Mouse (Mus musculus) CD4-positive, CD25-positive, alpha-beta regulatory T cell, adult 4 months (primary cell): ENCODE measurements around the gene Rps6kl1. TPM values are rescaled to one million over a fixed set of nuclear protein-coding genes. Genes with fewer than 3 reads are reported as not detected.
"Not testable (repeated sequence)": the region's sequence is repeated elsewhere in the genome, so short reads cannot be mapped to it uniquely, and the experiment has no call there.

Experiments used
- ATAC-seq: one replicate; pipeline ENCODE4 v1.8.0; 2017
- polyA plus RNA-seq, 2 experiments: library from polyadenylated mRNA; unstranded; fragments of 100-300 nt; shearing (Covaris generic); gene quantifications; one replicate each; pipeline ENCODE4 v1.2.1; 2017

The Rps6kl1 gene
- polyA plus RNA-seq, 2 experiments from 2014 or later: 0.28 to 0.43 TPM

DNA sequence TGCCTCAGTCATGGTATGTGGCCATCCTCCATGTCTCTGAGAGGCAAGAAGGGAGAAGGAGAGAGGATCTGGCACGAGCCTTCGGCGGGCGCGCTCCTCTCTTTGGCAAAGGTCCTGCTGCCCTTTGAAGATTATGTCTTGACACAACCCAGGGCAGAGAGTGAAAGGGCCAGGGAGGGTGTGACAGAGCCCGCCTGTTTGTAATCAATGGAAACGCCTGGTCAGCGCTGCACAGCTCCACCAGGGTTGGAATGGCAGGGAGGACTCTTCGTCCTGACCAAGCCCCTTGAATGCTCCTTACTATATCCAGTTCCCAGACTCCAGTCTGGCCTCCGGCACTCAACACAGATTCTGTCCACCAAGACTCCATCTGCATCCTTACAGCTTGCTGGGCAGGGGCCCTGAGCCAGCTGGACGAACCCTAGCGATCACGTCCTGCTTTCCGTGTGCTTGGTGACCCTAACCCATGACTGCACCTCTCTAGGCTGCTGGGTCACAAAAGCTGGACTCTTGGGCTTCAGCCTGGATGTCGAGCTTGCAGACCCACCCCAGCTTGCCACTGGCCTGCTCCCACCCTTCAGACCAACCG lies 24.1 kb upstream of the Rps6kl1 start:
- ATAC-seq: no peak

DNA sequence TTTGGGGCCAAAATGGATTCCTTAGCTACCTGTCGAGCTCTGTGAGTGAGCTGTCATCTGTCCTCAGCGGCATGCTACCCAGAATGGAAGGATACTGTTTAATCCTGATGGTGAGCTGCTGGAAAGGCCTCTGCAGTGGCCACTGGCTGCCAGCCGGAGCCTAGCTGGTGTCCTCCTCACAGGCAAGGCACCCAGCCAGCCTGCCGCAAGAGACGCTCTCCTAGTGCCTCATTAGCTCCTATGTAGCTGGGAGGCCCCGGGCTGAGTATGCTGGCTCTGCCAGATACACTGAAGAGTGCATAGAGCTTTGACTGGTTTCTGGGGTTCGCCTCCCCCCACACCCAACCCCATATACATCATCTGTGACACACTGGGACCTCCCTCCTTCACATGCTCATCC lies 23.0 kb upstream of the Rps6kl1 start:
- no peak for ATAC-seq

DNA sequence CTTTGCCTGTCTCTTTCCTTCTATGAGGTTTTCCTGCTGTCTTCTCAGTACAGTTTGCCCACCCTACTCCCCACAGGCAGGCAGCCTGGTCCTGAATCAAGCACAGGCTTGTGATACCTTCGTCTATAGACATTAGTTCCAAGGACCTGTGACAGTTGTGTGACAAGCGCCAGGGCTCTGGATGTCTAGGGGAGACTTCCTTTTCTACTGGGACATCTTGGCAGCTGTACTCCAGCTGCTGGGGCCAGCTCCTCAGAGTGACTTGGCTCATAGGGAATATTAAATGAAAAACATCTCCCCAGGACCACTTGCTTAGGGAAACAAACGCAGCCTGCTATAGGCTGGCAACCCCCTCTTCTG lies 19.9 kb upstream of the Rps6kl1 start:
- ATAC-seq: no peak

DNA sequence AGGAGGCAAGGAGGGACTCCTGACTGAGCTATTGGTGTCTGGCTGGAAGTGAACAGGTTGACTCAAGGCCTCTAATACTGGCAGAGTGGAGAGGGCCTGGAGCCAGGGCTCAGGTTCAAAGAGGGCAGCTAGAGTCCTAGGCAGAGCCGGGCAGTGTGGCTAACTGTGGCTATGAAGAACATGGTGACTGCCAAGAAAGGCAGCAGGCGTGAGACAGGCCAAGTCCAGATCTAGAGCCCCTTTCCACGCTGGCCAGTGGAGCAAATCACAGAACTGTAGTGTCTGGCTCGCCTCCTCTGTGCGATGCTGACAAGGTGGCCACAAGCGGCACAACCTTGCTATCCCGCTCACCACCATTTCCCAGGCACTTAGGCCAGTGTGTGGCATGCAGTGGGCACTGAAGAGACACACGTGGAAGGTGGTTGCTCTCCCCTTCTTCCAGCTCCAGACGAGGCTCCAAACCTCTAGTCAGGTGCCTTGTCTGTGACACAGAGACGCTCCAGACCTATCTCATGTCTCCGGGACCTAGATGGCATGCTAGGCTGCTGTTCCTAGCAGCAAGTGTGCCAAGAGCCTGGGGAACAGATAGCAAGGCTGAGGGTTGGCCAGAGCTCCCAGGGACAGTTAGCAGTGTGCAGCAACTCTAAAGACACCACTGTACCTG lies 19.4 kb upstream of the Rps6kl1 start:
- no peak for ATAC-seq

DNA sequence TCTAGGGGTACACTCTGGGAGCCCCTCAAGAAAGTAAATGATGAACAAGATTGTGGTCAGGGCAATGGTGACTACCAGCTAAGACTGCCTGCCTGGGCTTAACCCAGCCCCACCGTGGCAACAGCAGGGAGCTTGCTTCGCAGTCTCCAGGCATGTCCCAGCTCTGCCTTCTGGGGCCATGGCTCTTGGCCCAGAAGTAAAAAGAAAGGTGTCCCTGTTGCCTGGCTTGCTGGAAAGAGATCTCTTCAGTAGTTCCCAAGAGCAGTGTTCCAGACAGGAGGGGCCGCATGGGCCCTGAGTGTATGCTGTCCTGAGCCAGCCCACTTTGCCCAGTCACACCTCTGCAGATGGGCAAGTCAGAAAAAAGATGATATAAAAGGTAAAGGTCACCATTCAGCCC lies 18.8 kb upstream of the Rps6kl1 start:
- no peak for ATAC-seq

DNA sequence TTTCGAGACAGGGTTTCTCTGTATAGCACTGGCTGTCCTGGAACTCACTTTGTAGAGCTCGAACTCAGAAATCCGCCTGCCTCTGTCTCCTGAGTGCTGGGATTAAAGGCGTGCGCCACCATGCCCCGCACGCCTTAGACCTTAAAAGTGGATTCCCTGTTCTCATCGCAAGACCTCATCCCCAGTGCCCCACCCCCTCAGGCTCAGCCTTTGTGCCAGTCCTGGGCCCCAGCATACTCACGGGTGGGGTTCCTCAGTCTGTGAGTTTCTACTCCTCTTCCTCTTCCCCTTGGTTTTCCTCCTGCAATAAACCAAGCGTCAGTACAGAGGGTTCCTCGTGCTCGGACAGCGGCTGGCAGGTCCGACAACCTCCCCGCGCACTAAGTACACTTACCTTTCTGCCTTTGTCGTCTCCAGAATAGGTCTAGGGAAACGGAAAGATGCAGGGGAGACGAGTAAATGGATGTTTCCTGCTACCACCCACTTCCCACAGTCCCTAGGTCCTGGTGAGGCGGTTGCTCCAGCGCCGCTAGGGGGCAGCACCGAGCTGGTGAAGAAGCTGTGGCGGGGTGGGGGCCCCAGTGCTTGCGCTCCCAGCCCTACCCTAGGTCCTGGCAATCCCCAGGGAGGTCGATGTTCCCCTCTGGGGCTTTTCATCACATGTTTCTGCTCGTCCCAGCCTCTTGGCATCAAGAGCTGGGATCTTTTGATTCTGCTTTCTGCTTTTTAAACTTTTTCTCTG lies 18.2 kb upstream of the Rps6kl1 start:
- peak; percentile 79 for ATAC-seq

DNA sequence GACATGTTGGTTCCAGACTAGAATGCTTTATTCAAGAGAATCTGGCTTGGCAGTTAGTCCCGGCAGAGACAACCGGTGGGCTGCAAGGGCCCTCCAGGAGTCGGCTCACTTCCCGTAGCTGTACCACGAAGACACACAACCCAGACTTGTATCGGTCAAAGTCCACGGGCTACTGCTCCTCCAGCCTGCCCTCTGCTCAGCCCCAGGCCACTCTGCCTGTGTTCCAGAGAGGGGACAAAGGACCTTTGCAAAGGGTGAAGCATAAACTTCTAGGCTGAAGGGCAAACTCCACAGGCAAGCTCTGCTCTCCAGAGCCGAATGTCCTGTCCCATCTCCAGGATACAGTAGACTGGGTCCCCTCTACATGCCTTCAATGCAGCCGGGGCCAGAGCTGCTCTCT lies 15.6 kb upstream of the Rps6kl1 start:
- ATAC-seq: no peak

DNA sequence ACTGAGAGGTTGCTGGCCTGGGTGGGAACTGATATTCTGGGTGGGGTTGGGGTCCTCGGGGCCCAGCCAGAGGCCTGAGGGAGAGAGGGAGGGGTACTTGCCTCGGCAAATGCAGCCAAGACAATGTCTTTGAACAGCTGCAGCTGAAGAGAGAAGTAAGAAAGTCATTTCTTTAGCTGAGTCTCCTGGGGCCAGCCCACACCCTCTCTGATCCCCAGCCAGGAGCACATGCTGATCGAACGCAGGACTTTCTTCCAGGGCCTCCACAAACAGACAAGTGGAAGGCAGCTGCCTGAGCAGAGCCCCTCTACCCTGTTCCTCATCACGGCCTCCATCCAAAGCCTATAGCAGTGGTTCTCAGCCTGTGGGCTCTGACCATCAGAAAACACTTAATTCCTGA lies 13.9 kb upstream of the Rps6kl1 start:
- ATAC-seq: no peak

DNA sequence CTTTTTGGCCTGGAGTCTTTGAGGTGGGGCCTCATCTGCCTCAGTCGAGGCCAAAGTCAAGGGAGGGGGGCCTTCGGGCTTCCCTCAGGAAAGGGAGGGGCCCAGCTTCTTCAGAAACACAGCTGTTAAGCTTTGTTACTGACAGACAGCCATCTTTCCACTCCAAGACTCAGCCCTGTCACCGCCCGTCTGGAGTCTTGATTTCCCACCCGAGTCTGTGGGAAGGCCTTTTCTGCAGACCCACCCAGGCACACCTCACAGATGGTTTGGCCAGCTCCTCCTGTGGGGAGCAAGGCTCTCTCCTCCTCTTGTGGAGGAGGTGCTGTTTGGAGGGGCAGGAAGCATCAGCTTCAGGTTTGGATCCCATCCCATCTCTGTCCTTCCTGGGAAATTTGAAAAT lies 8.5 kb upstream of the Rps6kl1 start:
- no peak for ATAC-seq

DNA sequence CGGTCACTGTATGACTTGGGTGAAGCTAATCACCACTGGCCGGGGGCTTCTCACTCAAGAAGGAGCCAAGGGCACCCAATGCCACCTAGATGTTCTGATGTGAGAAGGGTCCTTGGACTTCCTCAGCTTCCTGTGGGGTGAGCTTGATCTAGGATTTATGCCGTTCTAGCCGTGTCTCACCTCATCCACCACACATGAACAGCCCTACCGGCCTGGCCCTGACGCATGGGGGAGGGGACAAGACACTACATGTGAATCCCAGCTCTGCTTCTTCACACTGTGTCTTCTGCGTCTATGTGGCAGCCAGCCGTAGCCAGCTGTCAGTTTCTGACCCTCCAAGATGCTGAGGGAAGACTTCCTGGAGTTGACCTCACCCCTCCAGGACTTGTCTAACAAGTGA lies 7.7 kb upstream of the Rps6kl1 start:
- no peak for ATAC-seq

DNA sequence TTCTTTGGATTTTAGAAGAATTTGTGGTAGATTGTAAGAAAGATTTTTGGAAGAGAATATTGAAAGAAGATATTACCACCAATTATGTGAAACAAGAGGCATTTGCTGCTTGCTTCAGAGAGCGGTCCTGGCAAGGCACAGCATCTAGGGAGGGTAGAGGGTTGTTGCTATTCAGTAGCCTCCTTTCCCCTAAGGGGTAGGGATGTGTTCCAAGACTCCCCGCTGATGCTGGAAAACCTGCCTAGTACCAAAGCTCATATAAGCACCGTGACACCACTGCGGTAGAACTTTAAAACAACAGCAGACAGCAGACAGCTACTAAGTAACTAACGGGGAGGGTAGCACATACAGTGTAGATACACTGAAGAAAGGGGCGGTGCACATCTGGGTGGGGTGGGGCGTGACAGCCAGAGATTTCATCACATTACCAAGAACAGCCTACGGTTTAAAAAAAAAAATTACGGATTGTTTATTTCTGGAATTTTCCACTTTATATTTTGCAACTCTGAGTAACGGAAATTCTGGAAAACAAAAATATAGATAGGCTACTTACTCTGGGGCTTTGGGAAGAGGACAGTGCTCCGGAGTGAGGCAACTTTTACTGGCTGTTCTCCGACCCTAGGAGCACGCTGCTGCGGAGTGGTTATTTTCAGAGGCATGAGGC lies 6.9 kb upstream of the Rps6kl1 start:
- no peak for ATAC-seq

DNA sequence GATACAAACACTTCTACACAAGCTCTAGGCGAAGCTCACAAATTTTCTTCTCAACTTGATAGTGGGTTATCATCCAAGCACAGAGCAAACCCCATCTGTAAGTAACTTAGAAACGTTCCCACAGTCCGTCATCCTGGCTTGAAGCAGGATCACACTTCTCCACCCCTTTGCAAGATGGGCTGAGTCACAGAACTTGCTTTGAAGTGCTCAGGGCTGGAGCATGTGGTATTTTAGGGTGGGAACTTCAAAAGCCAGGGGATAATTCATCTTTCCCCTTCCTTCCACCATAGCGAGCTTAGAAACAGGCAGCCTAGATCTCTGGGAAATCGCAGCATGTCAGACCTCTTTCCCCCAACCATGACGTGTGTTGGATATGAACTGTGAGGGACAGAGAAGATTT lies 5.3 kb upstream of the Rps6kl1 start:
- ATAC-seq: no peak

DNA sequence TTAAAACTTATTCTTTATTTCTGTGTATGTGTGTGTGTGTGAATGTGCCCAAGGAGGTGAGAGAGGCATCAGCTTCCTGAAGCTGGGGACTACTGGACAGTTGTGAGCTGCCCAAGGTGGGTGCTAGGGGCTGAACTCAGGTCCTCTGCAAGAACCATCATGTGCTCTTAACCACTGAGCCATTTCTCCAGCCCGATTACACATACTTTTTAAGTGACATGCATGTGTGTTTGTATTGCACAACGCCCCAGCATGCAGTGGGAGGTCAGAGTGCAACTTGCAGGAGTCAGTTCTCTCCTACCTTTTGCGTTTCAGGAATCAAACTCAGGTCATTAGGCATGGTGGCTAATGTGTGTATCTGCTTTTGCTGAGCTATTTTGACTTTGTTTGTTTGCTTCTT lies 1.9 kb upstream of the Rps6kl1 start:
- no peak for ATAC-seq

DNA sequence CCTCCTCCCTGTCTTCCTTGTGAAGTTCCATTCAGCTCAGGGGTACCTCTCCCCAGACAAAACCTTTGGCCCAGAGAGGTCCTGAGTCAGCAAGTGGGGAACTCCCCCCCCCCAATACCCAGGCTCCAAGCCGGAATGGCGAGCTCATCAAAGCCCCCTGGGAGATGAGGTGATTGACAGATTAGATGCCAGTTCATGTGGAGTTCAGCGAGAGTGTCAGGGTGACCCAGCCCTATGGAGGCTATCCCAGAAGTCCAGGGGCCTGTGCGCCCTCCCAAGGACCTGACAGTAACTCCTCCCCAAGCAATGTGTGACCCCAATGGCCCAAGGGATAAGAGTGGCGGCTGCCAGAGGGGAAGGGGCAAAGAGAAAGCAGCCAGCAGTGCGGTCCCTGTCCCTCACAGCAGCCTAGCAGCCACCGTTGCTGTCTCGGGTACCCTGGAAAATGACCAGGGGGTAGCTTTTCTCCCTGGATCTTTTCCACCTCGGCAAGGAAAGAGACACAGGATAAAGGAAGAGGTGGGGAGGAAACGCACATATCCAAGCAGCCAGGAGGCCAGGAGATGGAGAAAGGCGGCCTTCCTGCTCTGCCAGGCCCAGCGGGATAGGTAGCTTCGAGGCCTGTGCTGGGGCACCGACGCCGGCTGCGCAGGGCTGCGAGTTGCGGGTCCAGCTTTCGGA lies 603 bp downstream of the Rps6kl1 start:
- ATAC-seq: no peak

DNA sequence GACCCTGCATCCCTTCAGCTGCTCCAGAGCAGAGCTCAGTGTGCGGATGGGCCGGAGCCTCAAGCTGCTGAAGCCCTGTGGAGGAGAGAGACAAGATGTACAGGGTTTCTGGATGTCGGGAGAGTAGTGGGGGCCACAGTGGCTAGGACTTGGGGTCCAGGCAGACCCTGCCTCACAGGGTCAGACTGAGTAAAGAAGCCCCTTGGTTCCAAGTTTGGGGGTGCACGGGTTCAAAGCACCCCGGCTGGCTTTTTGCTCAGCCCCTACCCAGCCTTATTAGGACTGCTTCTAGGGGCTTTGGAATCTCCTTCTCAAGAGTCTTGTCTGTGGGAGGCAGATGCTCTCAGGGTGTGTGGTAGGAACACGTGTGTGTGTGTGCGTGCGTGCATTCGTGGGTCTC lies 4.2 kb downstream of the Rps6kl1 start:
- ATAC-seq: no peak

DNA sequence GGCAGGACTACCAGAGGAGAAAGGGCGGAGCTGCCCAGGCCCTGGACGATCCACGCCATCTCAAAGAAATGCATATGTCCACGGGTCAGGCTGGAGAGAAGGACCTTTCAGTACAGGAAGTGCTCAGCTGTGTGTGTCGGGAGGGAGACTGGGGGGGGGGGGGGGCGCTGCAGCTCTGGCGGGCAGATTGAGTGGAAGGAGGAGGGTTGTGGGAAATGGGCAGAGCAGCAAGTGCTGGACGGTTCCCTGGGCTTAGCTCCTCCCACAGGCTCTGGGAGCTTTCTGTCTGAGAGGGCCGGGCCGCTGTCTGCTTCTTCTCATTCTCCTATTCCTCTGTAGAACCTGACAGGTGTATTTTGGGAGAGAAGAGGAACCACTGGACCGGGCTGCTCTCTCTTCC lies 4.7 kb downstream of the Rps6kl1 start:
- ATAC-seq: no peak

DNA sequence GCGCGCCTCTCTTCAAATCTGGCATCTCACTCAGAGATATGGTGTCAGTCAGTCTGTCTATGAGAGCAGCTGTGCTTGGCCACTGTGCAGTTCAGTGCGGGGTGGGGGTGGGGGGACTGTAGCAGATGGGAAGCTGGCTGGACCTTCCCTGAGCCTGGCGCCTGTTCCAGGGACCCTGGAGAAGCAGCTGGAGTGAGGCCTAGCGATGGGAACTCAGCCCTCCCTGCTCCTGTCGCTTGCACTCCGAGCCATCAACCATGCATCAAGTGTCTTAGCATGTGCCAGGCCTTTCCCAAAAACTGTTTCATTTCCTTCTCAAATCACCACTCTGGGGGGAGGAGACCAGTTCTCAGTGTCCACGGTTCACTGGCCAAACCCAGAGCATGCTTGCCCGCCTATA lies 5.4 kb downstream of the Rps6kl1 start:
- ATAC-seq: no peak

DNA sequence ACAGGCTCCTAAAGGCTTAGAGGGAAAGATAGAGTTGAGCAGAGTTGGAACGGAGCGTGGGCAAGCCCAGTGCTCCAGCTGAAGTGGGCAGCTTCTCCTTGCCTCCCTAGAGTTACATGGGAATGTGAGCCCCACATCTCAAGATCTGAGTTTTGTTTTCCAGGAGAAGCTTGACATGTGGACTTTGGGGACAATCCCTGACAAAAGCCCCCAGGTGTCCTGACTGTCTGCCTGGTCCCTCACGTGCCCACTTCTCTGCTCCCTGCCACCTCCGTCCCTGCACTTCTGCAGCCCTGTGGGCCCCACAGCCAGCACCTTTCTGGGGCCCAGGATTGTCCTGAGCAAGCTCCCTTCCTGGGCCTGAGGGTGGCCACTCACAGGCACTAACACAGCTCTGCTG lies 6.2 kb downstream of the Rps6kl1 start:
- ATAC-seq: no peak

DNA sequence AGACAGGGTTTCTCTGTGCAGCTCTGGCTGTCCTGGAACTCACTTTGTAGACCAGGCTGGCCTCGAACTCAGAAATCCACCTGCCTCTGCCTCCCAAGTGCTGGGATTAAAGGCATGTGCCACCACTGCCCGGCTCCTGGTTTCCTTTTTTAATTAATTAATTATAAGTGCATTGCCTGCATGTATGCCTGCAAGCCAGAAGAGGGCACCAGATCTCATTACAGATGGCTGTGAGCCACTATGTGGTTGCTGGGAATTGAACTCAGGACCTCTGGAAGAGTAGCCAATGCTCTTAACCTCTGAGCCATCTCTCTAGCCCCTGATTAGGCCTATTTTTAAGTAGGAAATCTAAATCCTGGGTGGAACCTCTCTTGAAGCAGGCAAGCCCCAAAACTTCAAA lies 6.8 kb downstream of the Rps6kl1 start:
- not testable (repeated sequence) for ATAC-seq

DNA sequence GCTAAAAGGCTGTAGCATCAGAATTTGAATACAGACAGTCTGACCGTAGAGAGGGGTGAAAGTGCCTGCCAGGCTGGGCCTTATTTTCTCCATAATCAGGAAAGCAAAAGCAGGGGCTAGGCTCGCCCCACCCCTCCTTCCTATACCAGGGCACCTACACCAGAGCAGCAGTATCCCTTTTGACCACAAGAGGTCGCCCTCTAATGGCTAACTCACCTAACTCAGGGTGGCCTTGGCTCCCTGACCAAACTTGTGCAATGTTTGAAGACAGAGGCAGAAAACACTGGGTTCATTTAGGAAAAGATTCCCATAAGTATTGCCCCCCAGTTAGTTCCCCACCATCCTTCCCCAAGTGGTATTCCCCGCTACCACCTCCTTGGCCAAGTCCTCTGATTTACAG lies 8.3 kb downstream of the Rps6kl1 start:
- peak; percentile 69 for ATAC-seq

DNA sequence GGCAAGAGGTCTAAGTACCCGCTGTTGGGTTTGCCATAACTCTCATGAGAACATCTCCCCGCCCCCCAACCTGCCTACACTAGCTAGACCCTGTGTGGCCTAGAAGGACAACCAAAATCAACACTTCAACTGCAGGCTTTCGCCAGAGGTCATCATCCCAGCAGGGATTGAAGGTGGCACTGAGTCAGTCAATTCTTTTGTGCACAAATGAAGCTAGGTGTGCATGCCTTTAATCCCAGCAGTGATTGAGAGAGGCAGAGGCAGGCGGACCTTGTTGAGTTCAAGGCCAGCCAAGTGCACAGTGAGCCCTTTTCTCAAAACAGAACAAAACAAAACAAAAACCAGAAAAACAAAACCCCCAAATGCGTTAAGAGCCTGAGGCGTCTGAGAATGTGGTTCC lies 10.0 kb downstream of the Rps6kl1 start:
- ATAC-seq: no peak

DNA sequence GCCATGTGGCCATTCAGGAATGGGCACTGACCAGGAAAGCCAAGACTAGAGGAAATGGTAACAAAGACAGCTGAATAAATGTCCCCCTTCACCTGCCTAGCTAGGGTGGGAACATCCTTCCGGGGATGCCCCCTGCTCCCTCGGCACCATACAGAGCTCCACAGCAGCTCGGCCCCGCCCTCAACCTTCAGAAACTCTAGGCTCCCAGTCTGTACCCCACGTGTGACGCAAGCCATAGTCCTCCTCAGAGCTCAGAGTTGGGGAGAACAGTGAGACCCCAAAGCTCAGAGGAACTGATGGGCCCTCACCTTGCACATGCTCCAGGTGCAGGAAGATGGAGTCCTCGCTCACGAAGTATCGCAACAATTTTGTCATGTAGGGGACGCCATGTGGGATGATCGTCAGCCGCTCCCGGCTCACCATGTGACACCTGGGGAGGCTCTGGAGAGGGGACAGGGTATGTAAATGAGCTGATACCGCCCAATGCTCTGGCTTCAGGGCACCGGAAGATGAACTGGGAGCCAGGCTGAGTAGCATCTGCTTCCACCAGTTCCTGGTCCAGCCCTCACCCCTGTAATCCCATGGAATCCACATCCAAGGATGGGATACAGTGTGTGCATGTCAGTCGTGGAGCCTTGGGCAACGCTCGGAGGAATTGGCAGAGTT lies 10.9 kb downstream of the Rps6kl1 start:
- no peak for ATAC-seq

DNA sequence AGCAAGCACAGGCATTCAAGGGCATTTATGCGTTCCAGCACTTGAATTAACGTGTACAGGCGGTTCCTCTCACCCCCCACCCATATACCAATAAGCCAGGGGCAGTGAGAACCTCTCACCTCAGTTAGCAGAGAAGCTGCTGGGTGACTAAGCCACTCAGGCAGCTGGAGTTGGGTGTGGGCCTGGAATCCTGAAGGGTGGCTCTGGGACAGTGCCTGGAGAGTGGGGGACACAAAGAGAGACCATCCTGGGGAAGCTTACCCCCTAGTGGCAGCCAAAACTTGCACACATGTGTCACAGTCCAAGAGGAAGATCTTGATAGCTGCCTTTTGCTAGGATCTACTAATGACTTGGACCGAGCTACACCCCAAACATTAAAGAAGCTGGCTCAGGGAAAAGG lies 14.4 kb downstream of the Rps6kl1 start:
- ATAC-seq: no peak
